Mouse (Mus musculus): ENCODE measurements around the gene Myh2.

Myh2 gene
- long read RNA-seq, experiment 1: 0 reads
- long read RNA-seq, experiment 2: 0 reads

DNA sequence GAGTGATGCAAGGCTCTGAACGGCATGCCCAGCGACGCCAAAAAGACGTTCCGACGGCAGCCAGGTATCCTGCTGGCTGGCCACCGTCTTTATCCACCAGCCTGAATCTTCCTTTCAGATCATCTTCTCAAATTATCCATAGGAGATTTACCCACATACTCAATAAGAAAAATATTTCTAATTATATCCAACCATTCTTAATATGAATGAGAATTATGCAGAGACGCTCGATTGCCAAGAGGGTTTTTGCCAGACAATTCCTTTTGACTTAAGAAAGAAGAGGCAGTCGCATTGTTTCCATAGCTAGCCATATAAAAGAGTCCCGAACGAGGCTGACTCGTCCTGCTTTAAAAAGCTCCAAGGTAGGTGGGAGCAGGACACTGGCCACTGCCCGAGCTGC lies at the start of gene Myh2:
Gene Myh2, plus strand, starts transcription at position 301 of the 400 bp plus-strand sequence.
- intact Hi-C loops (cut with DNase I): no loop called here

DNA sequence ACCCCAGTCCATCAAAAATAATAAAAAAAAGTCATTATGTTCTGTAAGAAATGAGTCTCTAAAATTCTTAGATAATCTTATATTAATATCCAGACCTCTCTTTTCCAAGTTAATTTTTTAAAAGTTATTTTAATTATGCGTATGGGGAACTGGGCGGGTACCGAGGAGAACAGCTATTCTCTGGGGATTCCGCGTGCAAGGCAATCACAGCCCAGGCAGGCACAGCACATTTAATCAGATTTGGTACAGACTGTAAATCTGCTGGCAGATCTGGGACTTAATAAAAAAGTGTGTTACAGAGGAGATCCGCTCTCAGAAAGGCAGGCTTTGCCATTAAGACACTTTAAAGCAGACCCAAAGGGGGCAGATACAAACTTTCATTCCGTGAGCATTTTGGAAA lies 45.9 kb upstream of the Myh2 start:
- intact Hi-C loops (cut with DNase I): no loop called here

DNA sequence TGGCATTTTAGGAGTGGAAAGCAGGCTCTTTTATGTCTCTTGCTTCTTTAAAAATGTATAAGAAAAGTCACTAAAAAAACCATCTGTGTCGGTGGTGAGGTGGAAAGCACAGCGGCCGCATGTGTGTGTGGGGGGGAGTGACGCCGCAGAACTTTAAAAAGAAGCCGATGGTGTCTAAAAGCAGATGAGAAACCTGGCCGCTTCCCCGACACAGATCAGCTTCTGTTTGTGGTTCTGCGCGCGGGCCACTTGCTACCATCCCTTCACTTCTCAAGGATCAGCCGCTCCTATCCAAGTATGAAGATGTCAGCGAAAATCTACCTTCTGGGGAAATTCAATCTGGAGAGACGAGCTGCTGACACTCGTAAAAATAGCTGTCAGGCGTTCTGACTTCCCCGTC lies 45.5 kb upstream of the Myh2 start:
- intact Hi-C loops (cut with DNase I): no loop called here

DNA sequence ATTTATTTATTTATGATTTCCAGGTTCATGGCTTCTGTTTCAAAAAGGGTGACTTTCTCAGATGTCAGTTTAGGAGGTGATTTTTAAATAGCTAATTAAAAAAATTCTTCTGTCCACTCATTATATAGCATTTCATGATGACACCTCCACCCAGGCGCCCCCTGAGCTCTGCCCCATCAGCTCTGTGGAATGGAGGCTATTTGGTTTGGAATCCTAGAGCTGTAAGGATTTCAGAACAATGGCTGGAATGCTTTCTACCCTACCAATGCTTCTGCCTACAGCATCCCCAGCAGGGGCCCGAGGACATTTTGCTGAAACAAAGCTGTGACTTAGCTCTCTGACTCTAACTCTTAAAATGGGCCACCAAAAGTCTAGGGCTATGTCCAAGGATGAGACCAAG lies 37.3 kb upstream of the Myh2 start:
- intact Hi-C loops (cut with DNase I): no loop called here

DNA sequence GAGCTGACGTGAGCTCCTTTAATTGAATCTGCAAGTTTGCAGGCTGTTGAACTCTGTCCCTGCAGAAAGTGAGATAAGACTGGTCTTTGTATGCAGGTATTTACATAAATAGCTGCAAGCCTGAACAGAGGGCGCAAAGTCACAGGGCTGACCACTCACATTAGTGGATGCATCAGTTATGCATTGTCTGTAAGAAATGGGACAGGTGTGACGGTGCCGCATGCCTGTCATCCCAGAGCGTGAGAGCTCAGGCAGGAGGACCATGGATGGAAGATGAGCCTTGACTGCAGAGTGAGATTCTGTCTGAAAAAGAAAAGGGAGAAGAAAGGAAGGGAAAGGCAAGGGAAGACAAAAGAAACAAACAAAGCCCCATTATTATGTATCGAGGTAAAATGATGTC lies 36.2 kb upstream of the Myh2 start:
- intact Hi-C loops (cut with DNase I): no loop called here

DNA sequence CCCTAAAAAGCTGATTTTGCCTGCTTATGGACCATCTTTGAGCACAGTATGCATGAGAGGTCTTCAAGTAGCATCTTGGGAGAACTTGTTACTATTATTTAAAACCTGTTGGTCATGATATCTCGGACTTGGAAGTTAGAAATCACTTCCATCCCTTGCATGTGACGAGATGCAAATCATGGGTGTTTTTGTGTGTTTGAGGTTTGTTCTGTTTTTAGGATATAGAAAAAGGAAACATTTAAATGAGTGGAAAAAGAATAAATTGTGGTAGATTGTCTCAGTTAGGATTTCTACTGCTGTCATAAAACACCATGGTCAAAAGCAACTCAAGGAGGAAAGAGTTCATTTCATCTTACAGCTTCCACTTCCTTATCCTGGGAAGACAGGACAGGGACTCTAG lies 35.3 kb upstream of the Myh2 start:
- intact Hi-C loops (cut with DNase I): no loop called here

DNA sequence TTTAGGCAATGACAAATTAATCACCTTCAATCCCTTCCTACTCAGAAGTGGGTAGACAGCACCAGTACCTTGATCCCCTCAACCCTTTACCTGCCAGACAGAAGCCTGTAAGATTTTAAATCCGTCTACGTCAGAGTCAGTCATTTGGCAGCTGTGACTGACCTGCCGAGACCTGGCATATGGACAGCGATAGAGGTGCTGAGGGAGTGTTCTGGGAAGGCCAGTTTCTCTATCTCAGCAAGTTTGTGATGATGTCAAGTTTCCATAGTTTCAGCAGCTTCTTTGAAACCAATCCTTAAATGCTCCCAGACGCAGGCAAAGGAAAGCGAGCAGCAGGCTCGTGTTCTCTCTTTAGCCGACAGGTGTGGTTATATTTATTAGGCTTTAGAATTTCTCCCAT lies 31.3 kb upstream of the Myh2 start:
- intact Hi-C loops (cut with DNase I): no loop called here

DNA sequence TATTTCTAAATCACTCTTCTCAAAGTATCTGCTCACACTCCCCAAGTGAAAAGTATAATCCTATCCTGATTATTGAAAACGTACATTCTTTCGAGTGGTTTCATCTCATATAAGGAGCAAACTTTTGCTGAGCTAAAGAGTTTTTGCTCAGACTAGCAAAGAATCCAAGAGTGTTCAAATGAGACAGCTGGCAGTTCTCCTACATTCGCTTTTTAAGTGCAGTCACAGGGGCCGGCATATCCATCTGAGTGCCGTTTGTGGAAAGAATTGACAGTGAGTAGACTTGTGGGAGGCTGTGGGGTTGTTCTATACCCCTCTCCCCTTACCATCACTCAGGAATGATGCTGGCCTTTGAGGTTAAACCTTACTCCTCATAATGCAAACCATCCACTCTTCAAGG lies 30.7 kb upstream of the Myh2 start:
- intact Hi-C loops (cut with DNase I): no loop called here

DNA sequence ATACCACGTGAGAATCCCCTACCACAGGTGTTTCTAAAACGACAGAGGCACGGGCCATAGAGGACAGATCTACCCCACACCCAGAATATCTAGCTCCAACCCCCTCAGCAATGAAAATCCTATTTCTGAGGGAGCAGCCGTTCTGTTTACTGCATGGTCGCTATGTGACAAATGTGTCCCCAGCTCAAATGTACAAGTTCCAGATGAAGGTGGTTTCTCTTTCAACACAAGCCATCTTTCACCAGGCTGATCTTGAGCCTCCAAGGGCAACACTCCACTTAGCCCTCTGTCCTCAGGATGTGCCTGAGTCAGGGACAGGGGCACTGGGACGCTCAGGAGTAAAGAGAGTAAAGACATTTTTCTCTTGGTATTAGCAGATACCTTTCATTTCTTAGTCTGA lies 29.8 kb upstream of the Myh2 start:
- intact Hi-C loops (cut with DNase I): no loop called here

DNA sequence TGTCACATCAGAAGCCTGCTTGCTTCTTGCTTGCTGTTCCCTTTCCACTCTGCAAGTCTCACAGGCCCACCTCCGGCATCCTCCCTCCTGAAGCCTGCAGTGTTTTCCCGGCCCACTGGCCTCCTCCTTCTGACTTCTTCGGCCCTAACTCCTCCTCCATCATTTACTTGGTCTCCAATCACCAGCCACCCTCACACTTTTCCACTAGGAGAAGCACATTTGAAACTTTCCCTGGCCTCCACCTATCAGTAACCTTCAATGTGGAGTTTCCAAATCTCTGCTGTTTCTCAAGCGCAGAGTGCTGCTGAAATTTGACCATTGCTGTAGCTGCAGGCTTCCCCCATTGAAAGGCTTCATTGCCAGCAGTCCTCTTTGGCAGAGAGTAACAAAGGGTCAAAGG lies 28.8 kb upstream of the Myh2 start:
- intact Hi-C loops (cut with DNase I): no loop called here

DNA sequence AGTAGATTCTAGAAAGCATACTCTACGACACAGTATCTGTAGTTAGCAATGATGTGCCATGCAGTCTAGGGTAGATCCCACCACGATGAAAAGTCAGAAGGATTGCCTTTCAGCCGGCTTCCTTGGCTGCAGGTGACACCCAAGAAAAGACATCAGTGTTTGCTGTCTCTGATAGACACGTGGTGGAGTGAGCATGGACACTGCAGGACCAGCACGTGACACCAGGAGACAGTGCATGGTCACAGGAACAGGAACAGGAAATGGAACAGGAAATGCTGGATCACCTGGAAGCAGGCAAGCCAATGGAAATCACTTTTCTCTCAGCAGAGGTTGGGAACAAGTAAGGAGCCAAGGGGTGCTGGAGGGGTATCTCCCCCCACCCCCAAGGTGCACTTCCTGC lies 27.8 kb upstream of the Myh2 start:
- intact Hi-C loops (cut with DNase I): no loop called here

DNA sequence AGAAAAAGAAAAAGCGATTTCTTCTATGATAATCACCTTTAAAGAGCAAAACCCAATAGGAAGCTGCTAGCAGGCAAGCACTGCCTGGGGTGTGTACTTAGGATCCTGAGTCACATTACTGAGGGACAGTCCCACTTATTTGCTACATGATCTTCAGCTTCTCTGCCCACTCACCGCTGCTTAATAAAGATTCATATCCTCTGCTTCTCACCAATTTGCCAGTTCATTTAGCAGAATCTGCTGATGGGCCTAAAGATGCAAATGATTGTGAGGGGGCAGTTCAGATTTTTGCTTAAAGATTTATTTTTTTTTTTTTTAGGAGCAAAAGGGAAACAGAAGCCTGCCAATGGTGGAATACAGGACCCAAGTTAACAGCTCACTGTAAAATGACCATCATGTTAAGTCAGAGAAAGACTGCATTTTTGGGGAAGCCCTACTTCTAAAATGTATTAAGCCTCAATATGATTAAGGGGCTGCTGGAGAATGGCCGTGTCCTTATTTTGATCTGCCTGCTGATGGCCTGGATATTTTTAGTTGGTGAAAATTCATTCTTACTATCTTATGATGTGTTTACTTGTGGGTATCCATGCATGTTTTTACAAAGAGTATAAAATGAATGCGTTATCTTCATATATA lies 26.8 kb upstream of the Myh2 start:
- intact Hi-C loops (cut with DNase I): no loop called here

DNA sequence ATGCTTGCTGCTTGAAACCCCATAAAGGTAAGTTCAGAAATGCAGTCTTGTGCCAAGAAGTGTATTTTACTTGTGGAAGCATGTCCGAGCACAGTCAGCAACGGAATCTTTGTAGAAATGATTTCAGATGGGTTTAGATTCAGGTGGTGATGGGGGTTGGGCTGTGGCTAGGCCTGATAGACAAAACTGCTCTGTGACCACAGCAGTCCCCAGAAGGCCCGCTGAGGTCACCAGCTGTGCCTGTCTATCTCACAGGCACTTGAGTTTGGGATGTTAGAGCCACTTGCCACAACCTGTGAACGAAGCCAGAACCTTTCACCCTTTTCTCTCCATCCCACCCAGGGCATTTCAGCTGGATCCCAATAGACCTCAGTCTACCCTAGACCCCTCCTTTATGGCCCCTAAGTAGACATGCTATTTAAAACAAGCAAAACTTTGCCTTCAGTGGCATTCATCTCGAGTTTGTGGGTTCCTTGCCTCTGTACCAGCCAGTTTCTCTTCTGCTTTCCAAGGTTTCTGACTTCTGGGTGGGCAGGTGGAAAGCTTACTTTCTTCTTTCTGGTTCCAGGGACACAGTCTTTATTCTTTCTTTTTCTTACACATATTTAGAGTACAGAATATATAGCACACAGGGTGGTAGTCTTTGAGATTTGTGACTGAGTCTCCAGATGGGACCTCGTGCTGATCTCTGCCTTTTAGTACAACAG lies 26.1 kb upstream of the Myh2 start:
- intact Hi-C loops (cut with DNase I): no loop called here

DNA sequence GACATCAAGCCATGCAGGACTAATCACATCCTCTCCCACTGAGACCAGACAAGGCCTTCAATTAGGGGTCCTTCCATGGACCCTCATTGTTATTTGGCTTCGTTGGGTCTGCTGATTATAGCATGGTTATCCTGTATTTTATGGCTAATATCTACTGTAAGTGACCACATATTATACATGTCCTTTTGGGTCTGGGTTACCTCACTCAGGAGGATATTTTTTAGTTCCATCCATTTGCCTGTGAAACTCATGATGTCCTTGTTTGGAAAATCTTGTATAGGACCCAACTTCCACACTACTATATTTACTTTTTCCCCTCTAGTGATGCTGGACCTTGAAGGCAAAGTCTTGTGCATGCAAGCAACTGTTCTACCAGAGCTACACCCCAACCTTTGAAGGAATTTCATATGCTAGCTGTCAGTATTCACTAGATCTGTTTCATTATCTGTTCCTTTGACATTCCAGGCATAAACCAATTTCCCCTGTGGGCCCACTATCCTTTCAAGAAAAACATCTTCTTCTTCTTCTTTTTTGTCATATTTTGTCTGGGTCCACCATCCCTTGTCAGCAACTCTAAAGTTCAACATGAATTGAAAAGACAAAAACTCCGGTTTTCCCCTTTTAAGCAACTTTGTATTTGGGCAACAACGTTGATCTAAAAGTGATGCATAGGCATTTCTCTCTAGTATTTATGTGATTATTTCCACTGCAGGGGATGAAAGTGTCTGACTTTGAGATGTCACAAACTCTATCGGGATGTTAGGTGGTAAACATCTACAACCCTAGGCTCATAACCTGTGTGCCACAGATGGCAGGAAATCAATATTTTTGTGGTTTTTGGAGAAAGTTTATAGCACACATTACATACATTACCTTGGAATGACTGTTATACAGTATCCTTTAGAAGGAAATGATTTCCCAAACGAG lies 25.1 kb upstream of the Myh2 start:
- intact Hi-C loops (cut with DNase I): no loop called here

DNA sequence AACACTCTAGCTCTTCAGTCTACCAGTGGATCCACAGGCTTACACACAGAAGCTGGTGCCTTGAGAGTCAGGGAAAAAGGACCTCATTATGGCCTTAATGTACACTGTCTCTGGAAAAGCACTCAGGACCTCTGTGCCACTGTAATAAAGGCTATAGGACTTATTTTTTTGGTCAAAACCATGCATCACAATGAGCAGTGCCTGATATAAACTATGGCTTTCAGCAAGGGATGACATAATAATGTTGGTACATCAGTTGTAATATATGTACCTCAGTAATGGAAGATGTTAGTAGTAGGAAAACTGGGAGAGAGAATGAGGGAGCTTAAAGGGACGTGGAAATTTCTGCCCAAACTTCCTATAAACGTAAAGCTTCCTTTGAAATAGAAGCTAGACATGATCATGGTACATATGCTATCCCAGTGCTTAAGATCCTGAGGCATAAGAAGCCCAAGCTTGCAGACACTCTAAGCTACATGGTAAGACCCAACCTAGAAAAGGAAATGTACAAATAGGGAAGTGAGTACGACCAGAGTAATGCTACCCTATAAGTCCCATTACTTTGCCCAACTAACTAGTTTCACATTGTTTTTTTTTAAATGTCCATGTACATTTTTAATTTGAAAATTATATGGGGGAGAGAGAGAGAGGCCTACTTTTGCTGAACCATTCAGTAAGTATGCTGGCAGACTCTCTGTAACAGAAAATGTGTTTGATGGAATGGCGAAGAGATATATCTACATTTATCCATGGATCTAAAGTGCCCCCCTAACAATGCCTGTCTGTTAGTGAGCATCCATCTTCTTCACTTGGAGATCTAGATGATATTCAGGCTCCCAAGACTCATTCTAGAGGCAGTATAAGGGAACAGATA lies 24.2 kb upstream of the Myh2 start:
- intact Hi-C loops (cut with DNase I): no loop called here

DNA sequence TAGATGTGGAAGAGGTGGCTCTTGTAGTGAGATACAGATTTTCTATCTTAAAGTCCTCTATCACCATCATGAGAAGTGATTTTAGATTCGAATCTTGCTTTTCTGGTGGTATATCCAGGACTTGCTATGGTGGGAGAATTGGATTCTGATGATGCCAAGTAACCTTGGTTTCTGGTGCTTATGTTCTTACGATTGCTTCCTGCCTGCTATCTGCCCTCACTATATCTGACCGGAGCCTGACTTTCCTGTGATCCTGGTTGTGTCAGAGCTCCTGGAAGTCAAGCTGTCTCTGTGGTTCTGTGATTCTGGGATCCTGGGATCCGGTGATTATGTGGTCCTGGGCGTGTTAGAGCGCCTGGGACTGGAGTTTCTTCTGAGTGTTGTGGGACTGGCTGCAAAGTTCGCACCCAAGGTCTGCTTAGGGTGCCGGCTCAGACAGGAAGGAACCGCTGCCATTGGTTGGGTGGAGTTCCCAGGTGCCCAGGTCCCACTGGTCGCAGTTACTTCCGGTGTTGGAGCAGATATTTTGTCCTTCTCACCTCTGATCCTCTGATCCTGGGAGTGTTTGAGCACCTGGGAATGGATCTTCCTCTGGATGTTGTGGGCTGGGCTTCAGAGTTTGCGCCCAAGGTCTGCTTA lies 23.4 kb upstream of the Myh2 start:
- intact Hi-C loops (cut with DNase I): no loop called here

DNA sequence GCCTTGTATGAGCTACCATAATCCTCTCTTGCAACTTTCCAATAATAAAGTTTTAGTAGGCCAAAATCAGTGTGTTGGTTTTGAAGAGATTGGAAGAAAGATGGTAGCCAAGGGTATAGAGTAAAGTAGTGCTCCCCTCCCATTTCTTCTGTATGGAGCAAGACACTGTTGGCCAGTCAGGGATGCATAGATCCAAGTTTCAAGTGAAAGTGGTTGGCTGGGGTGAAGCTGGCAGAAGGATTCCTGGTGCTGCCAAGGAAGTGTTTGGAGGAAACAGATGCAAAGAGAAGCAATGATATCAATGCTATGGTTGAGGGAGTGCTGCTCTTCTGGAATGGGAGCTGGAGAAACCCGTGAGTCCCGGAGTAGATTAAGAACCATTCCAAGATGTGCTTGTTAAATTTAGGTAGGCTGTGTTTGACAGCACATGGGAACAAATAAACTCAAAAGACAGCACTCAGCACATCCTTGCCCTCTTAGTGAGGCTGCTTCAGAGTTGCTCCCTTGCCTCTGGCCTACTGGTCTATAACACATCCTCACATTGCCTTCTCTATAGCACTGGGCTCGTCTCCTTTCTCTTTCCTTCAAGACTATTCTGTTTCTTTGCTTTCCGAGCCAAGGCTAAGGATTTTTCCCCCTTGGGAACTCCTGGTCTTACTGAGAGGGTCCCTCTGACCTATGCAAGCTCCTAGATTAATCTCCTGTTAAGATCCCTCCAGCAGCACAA lies 22.4 kb upstream of the Myh2 start:
- intact Hi-C loops (cut with DNase I): no loop called here

DNA sequence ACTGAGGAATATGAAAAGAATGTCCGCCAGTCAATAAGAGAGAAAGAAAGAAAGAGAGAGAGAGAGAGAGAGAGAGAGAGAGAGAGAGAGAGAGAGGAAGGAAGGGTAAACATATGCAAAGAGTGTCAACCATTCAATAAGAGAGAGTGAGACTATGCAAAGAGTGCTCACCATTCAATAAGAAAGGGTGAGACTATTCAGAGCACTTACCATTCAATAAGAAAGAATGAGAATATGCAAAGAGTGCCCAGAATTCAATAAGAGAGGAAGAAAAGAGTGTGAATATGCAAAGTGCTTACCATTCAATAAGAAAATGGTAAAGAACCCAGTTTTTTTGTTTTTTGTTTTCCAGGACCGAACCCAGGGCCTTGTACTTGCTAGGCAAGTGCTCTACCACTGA lies 20.6 kb upstream of the Myh2 start:
- intact Hi-C loops (cut with DNase I): no loop called here

DNA sequence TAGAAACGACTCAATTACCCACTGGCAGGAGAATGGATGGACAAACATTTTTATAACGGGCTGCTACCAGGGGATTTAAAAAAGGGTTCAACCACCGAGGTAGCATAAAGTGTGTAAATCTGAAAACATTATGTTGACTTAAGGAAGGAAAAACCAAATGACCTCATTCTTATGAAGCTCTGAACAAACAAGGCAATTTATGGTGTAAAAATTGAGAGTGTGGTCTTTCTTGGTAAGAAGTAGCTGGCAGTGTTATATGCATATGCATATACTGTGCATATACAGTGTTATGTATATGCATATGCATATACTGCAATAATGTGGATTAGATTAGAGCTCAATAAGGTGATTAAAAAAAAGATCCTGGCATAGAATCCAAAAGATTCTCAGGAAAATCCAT lies 19.7 kb upstream of the Myh2 start:
- intact Hi-C loops (cut with DNase I): no loop called here
